Mouse (Mus musculus) heart, embryonic 15.5 days (tissue): ENCODE results near the gene Unc119b. TPM values are rescaled to one million over a fixed set of nuclear protein-coding genes. Genes with fewer than 3 reads are reported as not detected.
"Not testable (repeated sequence)": the region's sequence is repeated elsewhere in the genome, so short reads cannot be mapped to it uniquely, and the experiment has no call there.

Experiments
- ATAC-seq: fragments of 200-750 bp; cut with Nextera tagmentation; replicated peaks from 2 replicates; pipeline ENCODE4 v1.8.0; 2017; ENCODE audit warnings: low read depth, moderate TSS enrichment; ENCODE audit not compliant: insufficient number of reproducible peaks, insufficient read depth, low FRiP score
- H3K27ac ChIP-seq: fragments of 300-500 bp; sonication (generic); 2 replicates; pipeline ENCODE4 v1.5.1; 2015; ENCODE audit warnings: mild to moderate bottlenecking, inconsistent platforms
- H3K27me3 ChIP-seq: fragments of 300-500 bp; sonication (generic); 2 replicates; pipeline ENCODE4 v1.6.1; 2015; ENCODE audit warnings: inconsistent platforms
- H3K36me3 ChIP-seq: fragments of 300-500 bp; sonication (generic); 2 replicates; pipeline ENCODE4 v1.6.1; 2015; ENCODE audit warnings: mild to moderate bottlenecking, inconsistent platforms
- H3K4me1 ChIP-seq: fragments of 300-500 bp; sonication (generic); replicated peaks from 2 replicates; pipeline ENCODE4 v1.6.1; 2015; ENCODE audit warnings: inconsistent platforms
- H3K4me2 ChIP-seq: fragments of 300-500 bp; sonication (generic); 2 replicates; pipeline ENCODE4 v1.6.1; 2015; ENCODE audit warnings: inconsistent platforms, mild to moderate bottlenecking, moderate library complexity
- H3K4me3 ChIP-seq: fragments of 300-500 bp; sonication (generic); 2 replicates; pipeline ENCODE4 v1.5.1; 2015; ENCODE audit warnings: mild to moderate bottlenecking, inconsistent platforms
- H3K9ac ChIP-seq: fragments of 300-500 bp; sonication (generic); 2 replicates; pipeline ENCODE4 v1.6.1; 2015; ENCODE audit warnings: mild to moderate bottlenecking, inconsistent platforms
- H3K9me3 ChIP-seq: fragments of 300-500 bp; sonication (generic); replicated peaks from 2 replicates; pipeline ENCODE4 v1.6.1; 2016; ENCODE audit warnings: inconsistent platforms
- WGBS: fragments of 180-500 bp; shearing (Covaris S2); methylation state at CpG from one replicate; pipeline ENCODE4 v1.1.7; 2015; ENCODE audit warnings: mixed read lengths; 5-methylcytosine and 5-hydroxymethylcytosine counted together
- polyA plus RNA-seq: library from polyadenylated mRNA; unstranded; fragments of >200 nt; fragmentation: Nextera tagmentation; extraction: Ambion mirVana; gene quantifications from 2 replicates; pipeline ENCODE4 v1.2.1, GENCODE M21; 2015

The Unc119b gene
- polyA plus RNA-seq, 1 experiment from 2014 or later = 18.1 TPM

DNA sequence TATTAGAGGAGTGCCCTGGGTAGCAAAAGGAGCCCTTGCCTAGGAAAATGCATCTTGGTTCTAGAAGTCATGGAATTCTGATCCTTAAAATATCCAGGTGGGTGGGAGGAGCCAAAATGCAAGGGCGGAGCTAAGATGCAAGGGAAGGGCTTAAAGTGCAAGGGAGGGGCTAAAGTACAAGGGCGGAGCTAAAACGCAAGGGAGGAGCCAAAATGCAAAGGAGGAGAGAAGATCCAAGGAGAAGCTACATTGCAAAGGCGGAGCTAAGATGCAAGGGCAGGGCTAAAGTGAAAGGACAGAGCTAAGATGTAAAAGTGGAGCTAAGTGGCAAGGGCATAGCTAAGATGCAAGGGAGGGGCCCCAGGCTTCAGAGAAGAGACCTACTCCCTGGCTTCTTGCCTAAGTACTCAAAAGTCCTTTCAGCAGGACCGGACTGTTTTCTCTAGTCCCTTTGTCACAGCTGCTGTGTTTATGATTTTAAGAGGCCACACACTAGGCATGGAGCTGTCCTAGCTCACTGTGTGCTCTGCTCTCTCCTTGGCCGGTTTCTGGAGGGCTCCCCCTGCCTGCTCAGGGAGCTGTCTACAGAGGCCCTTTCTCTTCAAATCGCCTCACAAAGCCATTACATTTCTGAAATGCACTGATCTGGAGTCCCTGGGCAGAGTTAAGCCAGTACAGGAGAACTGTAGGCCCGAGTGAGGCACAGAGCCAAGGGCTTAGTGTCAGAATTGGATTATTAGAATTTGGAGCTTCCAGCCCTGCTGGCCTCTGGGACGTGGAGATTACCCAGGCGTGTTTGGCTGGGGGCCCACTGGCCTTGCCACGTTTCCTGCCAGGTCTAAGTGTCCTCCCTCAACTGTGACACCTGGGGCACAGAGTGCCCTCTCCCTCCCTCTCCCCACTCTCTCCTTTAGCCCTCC lies 31.4 kb upstream of the Unc119b start:
- Histone ChIP-seq H3K9me3 (no peaks in the 10 kb centered on the region), H3K4me1 (peaks cover 25% of the 10 kb centered on the region), H3K36me3 (no peaks in the 10 kb centered on the region), H3K4me2 (no peak overlapping the region), H3K27me3 (no peaks in the 10 kb centered on the region), H3K27ac (peak overlapping the region; percentile 59; the same call in 1 of the 2 replicates), H3K9ac (no peak overlapping the region), H3K4me3 (no peak overlapping the region)
- 36% methylated on average over 11 of the region's 11 CpGs for WGBS
- ATAC-seq = no peak

DNA sequence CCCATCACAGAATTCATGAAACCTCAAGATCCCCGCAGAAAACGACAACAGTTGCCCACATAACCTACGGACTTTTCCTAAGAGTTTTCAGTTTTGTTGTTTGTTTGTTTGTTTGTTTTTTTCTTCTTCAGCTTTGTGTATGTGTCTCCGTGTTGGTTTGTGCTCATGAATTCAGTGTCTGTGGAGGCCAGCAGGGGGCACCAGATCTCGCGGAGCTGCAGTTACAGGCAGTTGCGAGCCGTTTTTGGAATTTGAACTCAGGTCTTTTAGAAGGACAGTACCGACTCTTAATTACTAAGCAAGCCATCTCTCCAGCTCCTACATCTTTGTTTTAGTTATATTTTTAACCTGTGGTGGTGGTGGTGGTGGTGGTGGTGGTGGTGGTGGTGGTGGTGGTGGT lies 30.6 kb upstream of the Unc119b start:
- Histone ChIP-seq H3K9ac (no peak overlapping the region), H3K4me3 (no peak overlapping the region), H3K27me3 (no peaks in the 10 kb centered on the region), H3K4me1 (peaks cover 26% of the 10 kb centered on the region), H3K4me2 (no peak overlapping the region), H3K9me3 (no peaks in the 10 kb centered on the region), H3K27ac (no peak overlapping the region), H3K36me3 (no peaks in the 10 kb centered on the region)
- no peak for ATAC-seq
- 52% methylated on average over 9 of the region's 9 CpGs for WGBS

GRCm38 (mm10) chr5:115164446-115164845 lies 29.7 kb upstream of the Unc119b start:
- H3K27me3 ChIP-seq, H3K4me3 ChIP-seq, H3K9me3 ChIP-seq, ATAC-seq, H3K4me2 ChIP-seq, H3K27ac ChIP-seq, H3K9ac ChIP-seq, H3K36me3 ChIP-seq: not testable (repeated sequence)
- peaks cover 26% of the 10 kb centered on the region for H3K4me1 ChIP-seq
- WGBS = 80% methylated on average over 4 of the region's 4 CpGs

DNA sequence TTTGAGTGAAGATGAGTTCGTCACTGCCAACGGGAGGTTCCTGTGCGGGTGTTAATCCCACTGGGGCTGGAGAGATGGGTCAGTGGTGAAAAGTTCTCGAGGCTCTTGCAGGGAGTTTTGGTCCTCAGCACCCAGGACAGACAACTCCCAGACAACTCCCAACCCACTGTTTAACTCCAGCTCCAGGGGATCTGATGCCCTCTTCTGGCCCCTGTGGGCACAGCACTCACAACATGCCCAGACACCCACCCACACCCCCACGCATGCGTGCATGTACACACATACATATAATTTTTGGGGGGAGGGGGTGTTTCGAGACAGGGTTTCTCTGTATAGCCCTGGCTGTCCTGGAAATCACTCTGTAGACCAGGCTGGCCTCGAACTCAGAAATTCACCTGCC lies 28.8 kb upstream of the Unc119b start:
- WGBS = 38% methylated on average over 8 of the region's 8 CpGs
- Histone ChIP-seq H3K9ac (no peak overlapping the region), H3K36me3 (no peaks in the 10 kb centered on the region), H3K27me3 (no peaks in the 10 kb centered on the region), H3K4me2 (no peak overlapping the region), H3K4me1 (peaks cover 25% of the 10 kb centered on the region), H3K27ac (no peak overlapping the region), H3K4me3 (no peak overlapping the region), H3K9me3 (no peaks in the 10 kb centered on the region)
- ATAC-seq = no peak

DNA sequence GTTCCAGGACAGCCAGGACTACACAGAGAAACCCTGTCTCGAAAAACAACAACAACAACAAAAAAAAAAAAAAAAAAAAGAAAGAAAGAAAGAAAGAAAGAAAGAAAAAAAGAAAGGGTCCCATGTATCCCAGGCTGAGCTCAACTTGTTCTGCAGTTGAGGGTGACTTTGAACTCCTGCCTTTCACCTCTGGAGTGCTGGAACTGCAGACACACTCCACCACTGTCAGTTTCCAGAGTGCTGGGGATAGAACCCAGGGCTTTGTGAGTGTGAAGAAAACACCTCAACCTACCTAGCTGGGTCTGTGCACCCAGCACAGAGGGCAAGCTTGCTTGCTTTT lies 27.1 kb upstream of the Unc119b start:
- not testable (repeated sequence) for H3K4me3 ChIP-seq, H3K27me3 ChIP-seq, H3K9me3 ChIP-seq, H3K27ac ChIP-seq, ATAC-seq, H3K4me2 ChIP-seq, H3K36me3 ChIP-seq, H3K9ac ChIP-seq
- 63% methylated on average over 1 of the region's 1 CpGs for WGBS
- H3K4me1 ChIP-seq = peaks cover 24% of the 10 kb centered on the region

DNA sequence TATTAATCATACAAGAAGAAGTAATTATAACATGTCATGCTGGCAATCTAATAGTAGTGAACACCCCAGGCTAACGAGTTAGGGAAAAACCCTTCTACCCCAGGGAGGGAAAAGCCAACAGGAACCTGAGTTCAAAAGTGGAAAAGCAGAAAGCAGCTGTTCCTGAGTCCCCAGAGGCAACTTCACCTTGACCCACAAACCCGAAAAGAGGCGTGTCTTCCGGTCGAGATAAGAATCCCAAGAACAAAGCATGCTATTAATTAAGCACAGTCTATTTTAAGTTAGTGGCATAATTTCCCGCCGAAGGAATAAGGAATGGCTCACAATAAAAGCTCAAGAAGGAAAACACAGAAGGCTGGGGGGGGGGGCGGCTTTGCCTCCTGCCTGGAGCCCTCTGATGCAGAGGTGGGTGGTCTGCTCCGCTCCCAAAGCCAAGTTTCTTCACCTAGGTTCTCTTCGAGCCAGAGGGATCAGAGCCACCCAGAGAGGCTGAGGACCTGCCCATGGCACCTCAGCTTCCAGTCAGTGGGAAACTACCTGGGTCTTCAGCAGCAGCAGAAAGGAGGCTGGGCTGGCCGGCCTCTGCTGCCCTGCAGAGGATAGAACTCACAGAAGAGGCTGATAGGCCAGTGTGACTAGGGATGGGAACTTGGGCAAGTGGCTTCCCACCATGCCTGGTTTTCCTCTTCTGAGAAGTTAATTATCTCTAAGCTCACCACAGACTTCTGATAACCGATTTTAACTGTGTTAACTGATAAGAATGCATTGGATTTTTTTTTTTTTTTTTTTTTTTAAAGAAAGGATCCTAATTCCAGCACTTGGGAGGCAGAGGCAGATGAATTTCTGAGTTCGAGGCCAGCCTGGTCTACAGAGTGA lies 26.5 kb upstream of the Unc119b start:
- peaks cover 25% of the 10 kb centered on the region for H3K4me1 ChIP-seq
- WGBS = 36% methylated on average over 13 of the region's 13 CpGs
- H3K27ac ChIP-seq = peak overlapping the region; percentile 32
- H3K9ac ChIP-seq = no peak overlapping the region
- H3K36me3 ChIP-seq = no peaks in the 10 kb centered on the region
- H3K4me3 ChIP-seq = no peak overlapping the region
- no peaks in the 10 kb centered on the region for H3K27me3 ChIP-seq
- no peak for ATAC-seq
- H3K9me3 ChIP-seq = no peaks in the 10 kb centered on the region
- peak overlapping the region; percentile 7; the same call in 1 of the 2 replicates for H3K4me2 ChIP-seq

- H3K27ac ChIP-seq = peak overlapping the region; percentile 32
- no peaks in the 10 kb centered on the region for H3K27me3 ChIP-seq
- no peak overlapping the region for H3K4me2 ChIP-seq
- no peak for ATAC-seq
- WGBS = 68% methylated on average over 6 of the region's 6 CpGs
- no peak overlapping the region for H3K9ac ChIP-seq
- H3K9me3 ChIP-seq = no peaks in the 10 kb centered on the region
- no peak overlapping the region for H3K4me3 ChIP-seq
- H3K4me1 ChIP-seq = peaks cover 25% of the 10 kb centered on the region
- no peaks in the 10 kb centered on the region for H3K36me3 ChIP-seq
These were observed 25.9 kb upstream of the Unc119b start for GRCm38 (mm10) chr5:115160655-115161054.

DNA sequence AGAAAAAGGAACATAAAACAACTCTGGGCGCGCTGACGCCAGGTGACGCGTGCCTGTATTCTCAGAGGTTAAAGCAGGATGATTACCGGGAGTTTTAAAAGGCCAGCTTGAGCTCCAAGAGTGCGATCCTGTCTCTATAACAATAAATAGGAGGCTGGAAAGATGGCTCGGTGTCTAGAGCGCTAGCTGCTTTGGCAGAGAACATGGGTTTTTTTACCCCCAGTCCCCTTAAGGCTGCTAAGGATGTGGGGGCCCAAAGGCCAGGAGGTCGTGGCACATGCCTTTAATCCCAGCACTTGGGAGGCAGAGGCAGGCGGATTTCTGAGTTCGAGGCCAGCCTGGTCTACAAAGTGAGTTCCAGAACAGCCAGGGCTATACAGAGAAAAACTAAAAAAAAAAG lies 24.4 kb upstream of the Unc119b start:
- Histone ChIP-seq H3K27ac (peak overlapping the region; percentile 98), H3K9me3 (no peaks in the 10 kb centered on the region), H3K4me3 (peak overlapping the region; percentile 89), H3K27me3 (no peaks in the 10 kb centered on the region), H3K9ac (peak overlapping the region; percentile 77), H3K4me2 (peak overlapping the region; percentile 80), H3K4me1 (peaks cover 40% of the 10 kb centered on the region), H3K36me3 (no peaks in the 10 kb centered on the region)
- 38% methylated on average over 12 of the region's 12 CpGs for WGBS
- ATAC-seq = no peak

- Histone ChIP-seq H3K27me3 (no peaks in the 10 kb centered on the region), H3K9ac (peak within 1 kb of the TSS; percentile 97), H3K4me1 (peaks cover 48% of the 10 kb centered on the region), H3K36me3 (no peaks in the 10 kb centered on the region), H3K4me2 (peak within 1 kb of the TSS; percentile 80), H3K27ac (peak within 1 kb of the TSS; percentile 98), H3K9me3 (no peaks in the 10 kb centered on the region), H3K4me3 (peak within 1 kb of the TSS; percentile 89)
- ATAC-seq = peak; percentile 97
- WGBS = under 1% methylated on average over 73 of the region's 78 CpGs
These were observed 23.5 kb upstream of the Unc119b start, which contains the start of gene Mlec for GRCm38 (mm10) chr5:115158040-115158983. Gene Mlec, minus strand, starts transcription at chr5:115158179.

- 1% methylated on average over 26 of the region's 26 CpGs for WGBS
- peaks cover 61% of the 10 kb centered on the region for H3K4me1 ChIP-seq
These were observed 22.3 kb upstream of the Unc119b start for GRCm38 (mm10) chr5:115156933-115157589.

More at GRCm38 (mm10) chr5:115156933-115157589, 22.3 kb upstream of the Unc119b start:
- no peaks in the 10 kb centered on the region for H3K27me3 ChIP-seq
- H3K9ac ChIP-seq = peak overlapping the region; percentile 97
- H3K36me3 ChIP-seq = no peaks in the 10 kb centered on the region
- H3K27ac ChIP-seq = peak overlapping the region; percentile 98
- ATAC-seq = no peak
- peak overlapping the region; percentile 89 for H3K4me3 ChIP-seq
- no peaks in the 10 kb centered on the region for H3K9me3 ChIP-seq
- H3K4me2 ChIP-seq = peak overlapping the region; percentile 77
